Mouse (Mus musculus) midbrain, embryonic 13.5 days (tissue): Measurements from ENCODE around the gene Nagk. TPM values are rescaled to one million over a fixed set of nuclear protein-coding genes. Genes with fewer than 3 reads are reported as not detected.

Experiments used
- polyA plus RNA-seq: library from polyadenylated mRNA; unstranded; fragments of >200 nt; fragmentation: Nextera tagmentation; extraction: Ambion mirVana; gene quantifications from 2 replicates; pipeline ENCODE4 v1.2.1, GENCODE M21; 2015

Gene Nagk
- polyA plus RNA-seq, 1 experiment from 2014 or later = 88.1 TPM

Other genes starting within 250 kb of the Nagk start
- 48.6 and 55.3 TPM in 2 replicates for gene Stambp, start 222.3 kb upstream of the Nagk start, polyA plus RNA-seq
- gene Clec4f, start 138.8 kb upstream of the Nagk start, polyA plus RNA-seq = not detected in 2 replicates
- gene Cd207, start 117.1 kb upstream of the Nagk start, polyA plus RNA-seq = not detected in 2 replicates
- 0.32 and 0.46 TPM in 2 replicates for gene Vax2, start 83.7 kb upstream of the Nagk start, polyA plus RNA-seq
- not detected in 2 replicates for gene Atp6v1b1, start 52.0 kb upstream of the Nagk start, polyA plus RNA-seq
- gene Ankrd53, start 32.3 kb upstream of the Nagk start, polyA plus RNA-seq = 0.17 and 0.21 TPM in 2 replicates
- gene Tex261, start 19.2 kb upstream of the Nagk start, polyA plus RNA-seq = 61.7 and 64.4 TPM in 2 replicates
- 29.7 and 35.8 TPM in 2 replicates for gene Paip2b, start 36.8 kb downstream of the Nagk start, polyA plus RNA-seq
- 96.5 TPM in 2 replicates for gene Zfp638, start 72.1 kb downstream of the Nagk start, polyA plus RNA-seq
- 2.0 and 2.6 TPM in 2 replicates for gene Dysf, start 213.6 kb downstream of the Nagk start, polyA plus RNA-seq